Mouse (Mus musculus): Measurements from ENCODE around the gene Igf2bp1. TPM values are rescaled to one million over a fixed set of nuclear protein-coding genes. Genes with fewer than 3 reads are reported as not detected.

Igf2bp1 gene
- polyA plus RNA-seq (2015; fragmentation: Nextera tagmentation; extraction: Ambion mirVana): 33.0 and 38.6 TPM in 2 replicates

DNA sequence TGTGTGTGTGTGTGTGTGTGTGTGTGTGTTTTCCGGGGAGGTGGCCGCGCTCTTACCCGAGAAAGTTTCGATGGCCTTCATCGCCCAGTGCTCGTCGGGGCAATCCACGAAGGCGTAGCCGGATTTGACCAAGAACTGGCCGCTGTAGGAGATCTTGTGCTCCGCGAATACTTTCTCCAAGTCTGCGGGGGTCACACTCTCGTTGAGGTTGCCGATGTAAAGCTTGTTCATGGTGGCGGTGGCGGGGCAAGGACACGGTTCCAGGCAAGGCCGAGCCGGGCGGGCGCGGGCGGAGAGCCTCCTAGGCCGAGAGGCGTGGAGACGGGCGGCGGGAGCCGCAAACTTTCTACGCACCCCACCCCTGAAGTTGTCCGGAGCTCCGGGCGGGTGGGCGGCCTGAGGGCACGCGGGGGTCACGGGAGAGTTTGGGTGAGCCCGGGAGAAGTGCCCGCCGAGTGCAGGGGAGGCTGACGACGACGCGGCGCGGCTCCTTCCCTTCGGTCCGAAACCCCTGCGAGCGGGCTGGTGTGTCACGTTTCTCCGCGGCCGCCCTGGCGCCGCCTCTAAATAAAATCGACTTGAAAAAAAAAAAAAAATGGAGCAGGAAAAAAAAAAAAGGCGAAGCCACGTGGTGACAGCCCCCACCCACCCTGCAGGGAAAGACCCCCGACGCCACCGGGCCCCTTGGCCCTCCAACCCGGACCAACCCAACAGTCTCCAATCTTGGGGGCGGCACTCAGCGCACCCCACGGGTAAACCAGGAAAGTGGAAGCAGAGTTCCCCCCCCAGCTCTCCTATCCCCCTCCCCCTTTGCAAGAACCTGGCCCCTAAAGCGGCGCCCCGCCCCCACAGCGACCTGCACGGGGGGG, at the start of gene Igf2bp1:
Gene Igf2bp1 (minus strand): TSS at position 538 of the 869 bp plus-strand sequence.
- H3K4me2 ChIP-seq (replicated peaks): peak within 1 kb of the TSS; percentile 97
- H3K27me3 ChIP-seq: no peaks in the 10 kb centered on the region; the same call in 1 of the 2 replicates
- H3K4me3 ChIP-seq (replicated peaks): peak within 1 kb of the TSS; percentile 81
- peaks cover 45% of the 10 kb centered on the region for H3K4me1 ChIP-seq
- no peaks in the 10 kb centered on the region for H3K36me3 ChIP-seq
- ATAC-seq (ENCODE audit: insufficient number of reproducible peaks, low FRiP score, low TSS enrichment, low read depth): peak; percentile 66
- under 1% methylated on average over 70 of the region's 74 CpGs for whole genome bisulfite sequencing
- H3K9me3 ChIP-seq (replicated peaks): no peaks in the 10 kb centered on the region
- peak within 1 kb of the TSS; percentile 85 for H3K9ac ChIP-seq
- peak within 1 kb of the TSS; percentile 95 for H3K27ac ChIP-seq (replicated peaks)

DNA sequence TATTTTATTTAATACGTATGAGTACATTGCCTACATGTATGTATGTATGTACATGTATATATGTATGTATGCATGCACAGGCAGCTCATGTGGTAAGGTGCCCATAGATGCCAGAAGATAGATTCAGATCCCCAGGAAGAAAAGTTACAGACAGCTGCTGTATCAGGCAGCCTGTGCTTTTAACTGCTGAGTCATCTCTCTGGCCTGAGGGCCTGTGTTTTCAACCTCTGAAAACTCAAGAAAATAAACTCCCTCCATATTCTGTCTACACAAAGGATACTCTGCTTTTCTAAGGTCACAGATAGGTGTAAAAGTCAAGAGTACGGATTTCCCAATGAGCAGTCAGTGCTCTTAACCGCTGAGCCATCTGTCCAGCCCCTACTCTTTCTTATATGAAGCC, 45.1 kb upstream of the Igf2bp1 start:
- Histone ChIP-seq H3K36me3 (peaks cover 83% of the 10 kb centered on the region), H3K27me3 (no peaks in the 10 kb centered on the region), H3K4me3 (replicated peaks) (no peak overlapping the region), H3K4me2 (replicated peaks) (no peak overlapping the region), H3K4me1 (no peaks in the 10 kb centered on the region), H3K9ac (no peak overlapping the region), H3K27ac (replicated peaks) (no peak overlapping the region), H3K9me3 (replicated peaks) (no peaks in the 10 kb centered on the region)
- no peak for ATAC-seq (ENCODE audit: insufficient number of reproducible peaks, low FRiP score, low TSS enrichment, low read depth)
- 98% methylated on average over 3 of the region's 3 CpGs for WGBS

DNA sequence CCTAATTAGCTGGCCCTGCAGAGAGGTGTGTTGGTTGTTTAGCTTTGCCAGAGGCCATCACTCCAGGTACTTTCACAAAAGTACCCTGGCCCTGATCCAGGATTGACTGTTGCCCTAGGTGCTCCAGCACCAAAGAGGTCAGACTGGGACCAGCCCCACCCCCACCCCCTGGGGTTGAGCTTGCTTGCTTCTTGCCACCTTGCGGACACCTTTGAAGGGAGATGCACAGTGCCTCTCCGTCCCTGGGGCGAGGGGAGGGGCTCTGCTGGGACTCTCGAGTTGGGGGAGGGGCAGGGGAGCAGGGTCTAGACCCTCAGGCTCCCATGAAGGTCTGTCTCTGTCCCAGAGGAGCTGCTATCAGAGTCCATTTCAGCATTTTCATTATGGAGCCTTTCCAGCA, 44.2 kb upstream of the Igf2bp1 start:
- Histone ChIP-seq H3K9me3 (replicated peaks) (no peaks in the 10 kb centered on the region), H3K4me3 (replicated peaks) (no peak overlapping the region), H3K9ac (no peak overlapping the region), H3K27me3 (no peaks in the 10 kb centered on the region), H3K27ac (replicated peaks) (no peak overlapping the region), H3K4me1 (no peaks in the 10 kb centered on the region), H3K36me3 (peaks cover 81% of the 10 kb centered on the region), H3K4me2 (replicated peaks) (no peak overlapping the region)
- ATAC-seq (ENCODE audit: insufficient number of reproducible peaks, low FRiP score, low TSS enrichment, low read depth): no peak
- WGBS: 75% methylated on average over 4 of the region's 4 CpGs

DNA sequence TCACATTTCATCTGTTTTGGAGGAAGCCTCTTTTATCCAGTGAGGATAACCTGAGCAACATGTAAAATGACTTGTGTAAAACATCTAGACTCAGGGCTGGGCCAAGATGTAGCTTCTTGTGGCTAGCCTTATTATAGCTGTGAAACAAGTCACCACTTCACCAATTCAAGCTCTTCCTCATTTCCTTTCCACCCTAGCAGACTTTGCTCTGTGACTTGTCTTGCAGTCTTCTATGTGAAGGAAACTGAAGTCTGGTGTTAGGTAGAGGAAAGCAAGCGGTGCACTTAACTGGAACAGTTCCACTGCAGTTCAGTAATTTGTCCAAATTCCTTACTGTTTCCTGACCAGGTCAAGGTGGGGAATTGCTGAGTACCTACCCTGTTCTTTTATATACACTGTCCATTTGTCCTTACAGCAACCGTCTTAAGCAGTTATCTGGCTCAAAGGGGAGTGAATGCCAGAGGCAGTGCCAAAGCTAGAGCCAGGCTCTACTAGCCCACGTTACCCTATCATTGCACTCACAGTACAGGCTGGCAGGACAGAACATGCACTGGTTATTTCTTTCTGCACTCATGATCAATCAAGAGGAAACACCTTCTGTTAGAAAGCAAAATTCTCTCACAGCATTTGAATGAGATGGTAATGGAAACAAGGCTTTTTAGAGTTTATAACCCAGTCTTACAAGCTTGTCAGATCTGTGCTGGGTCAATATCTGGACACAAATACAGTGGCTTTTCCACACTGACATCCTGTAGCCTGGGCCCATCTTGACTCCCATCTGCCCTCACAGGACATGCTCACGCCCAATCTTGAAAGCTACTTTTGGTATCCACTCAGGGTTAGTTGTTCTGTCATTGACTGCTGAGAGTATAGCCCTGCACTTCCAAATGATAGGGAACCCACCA, 42.0 kb upstream of the Igf2bp1 start:
- no peak for ATAC-seq (ENCODE audit: insufficient number of reproducible peaks, low FRiP score, low TSS enrichment, low read depth)
- Histone ChIP-seq H3K4me3 (replicated peaks) (no peak overlapping the region), H3K27ac (replicated peaks) (no peak overlapping the region), H3K27me3 (no peaks in the 10 kb centered on the region), H3K9ac (no peak overlapping the region), H3K4me1 (no peaks in the 10 kb centered on the region), H3K36me3 (peaks cover 76% of the 10 kb centered on the region), H3K9me3 (replicated peaks) (no peaks in the 10 kb centered on the region), H3K4me2 (replicated peaks) (no peak overlapping the region)
- WGBS: 84% methylated on average over 4 of the region's 4 CpGs

DNA sequence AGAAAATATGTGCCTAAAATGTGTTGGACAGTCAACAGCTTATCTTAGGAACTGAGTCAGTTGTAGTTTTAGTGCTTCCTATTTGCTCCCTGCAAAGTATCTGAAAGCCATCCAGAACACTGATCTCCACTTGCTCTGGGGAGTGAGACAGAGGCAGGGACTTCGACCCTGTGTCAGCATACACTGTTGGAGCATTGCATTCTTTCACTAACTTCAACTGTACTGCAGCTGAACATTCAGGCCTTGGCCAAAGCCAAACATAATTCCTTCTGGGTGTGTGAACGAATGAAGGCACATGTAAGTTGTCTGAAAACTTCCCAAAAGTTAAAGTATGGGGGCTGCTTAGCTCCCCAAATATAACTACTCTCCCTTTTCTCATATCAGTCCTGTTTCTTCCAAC, 41.1 kb upstream of the Igf2bp1 start:
- peaks cover 70% of the 10 kb centered on the region for H3K36me3 ChIP-seq
- no peak overlapping the region for H3K4me3 ChIP-seq (replicated peaks)
- no peak overlapping the region for H3K4me2 ChIP-seq (replicated peaks)
- 76% methylated on average over 2 of the region's 2 CpGs for WGBS
- H3K9me3 ChIP-seq (replicated peaks): no peaks in the 10 kb centered on the region
- H3K4me1 ChIP-seq: no peaks in the 10 kb centered on the region
- peak overlapping the region; percentile 22; the same call in 1 of the 2 replicates for H3K27ac ChIP-seq (replicated peaks)
- ATAC-seq (ENCODE audit: insufficient number of reproducible peaks, low FRiP score, low TSS enrichment, low read depth): no peak
- H3K9ac ChIP-seq: no peak overlapping the region
- H3K27me3 ChIP-seq: no peaks in the 10 kb centered on the region

DNA sequence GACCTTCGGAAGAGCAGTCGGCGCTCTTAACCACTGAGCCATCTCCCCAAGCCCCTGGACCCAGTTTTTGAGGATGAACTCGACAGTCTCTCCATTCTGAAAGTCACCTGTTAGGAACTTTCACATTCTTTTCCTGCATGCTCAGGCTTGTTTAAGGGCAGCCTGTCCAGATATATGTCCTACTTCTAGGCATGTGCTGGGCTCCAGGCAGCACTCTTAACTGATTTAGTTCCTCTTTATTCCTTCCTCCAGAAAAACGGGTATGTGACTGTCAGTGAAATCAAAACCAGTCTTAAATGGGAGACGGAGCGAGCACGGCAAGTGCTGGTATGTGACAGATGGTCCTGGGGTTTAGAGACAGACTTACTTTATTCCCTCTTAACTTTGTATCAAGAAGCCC, 40.3 kb upstream of the Igf2bp1 start:
- 51% methylated on average over 8 of the region's 8 CpGs for WGBS

DNA sequence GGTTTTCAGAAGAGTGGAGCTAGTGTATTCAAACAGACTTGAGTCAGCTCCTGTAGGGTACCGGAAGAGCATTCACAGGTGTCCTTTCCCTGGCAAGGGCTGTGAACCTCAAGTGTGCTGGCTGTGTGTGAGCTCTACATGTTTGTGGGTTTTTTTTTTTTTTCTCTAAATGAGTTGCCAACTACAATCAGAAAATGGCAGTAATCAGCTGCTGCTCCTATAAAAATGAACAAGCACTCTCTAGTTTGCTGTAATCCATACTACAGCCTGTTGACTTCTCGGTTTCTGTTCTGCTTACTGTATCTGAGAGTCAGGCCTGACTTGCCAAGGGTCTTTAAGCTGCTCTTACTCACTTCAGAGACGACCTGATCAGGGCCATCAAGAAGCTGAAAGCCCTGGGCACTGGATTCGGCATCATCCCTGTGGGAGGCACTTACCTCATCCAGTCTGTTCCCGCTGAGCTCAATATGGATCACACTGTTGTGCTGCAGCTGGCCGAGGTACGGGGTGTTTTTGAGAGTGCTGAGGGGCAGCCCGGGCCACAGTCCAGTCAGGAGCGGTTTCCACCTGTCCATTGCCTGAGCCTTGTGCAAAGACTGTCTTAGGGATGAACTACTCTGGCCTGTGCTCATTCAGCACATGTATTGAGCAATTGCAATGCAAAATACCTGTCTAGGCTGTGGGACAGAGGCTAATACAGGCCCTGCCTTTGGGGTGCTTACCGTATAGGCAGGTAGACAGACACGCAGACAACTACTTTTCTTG, 39.2 kb upstream of the Igf2bp1 start:
- Histone ChIP-seq H3K36me3 (peaks cover 53% of the 10 kb centered on the region), H3K4me3 (replicated peaks) (no peak overlapping the region), H3K4me1 (no peaks in the 10 kb centered on the region), H3K9ac (no peak overlapping the region), H3K9me3 (replicated peaks) (no peaks in the 10 kb centered on the region), H3K4me2 (replicated peaks) (no peak overlapping the region), H3K27ac (replicated peaks) (no peak overlapping the region), H3K27me3 (no peaks in the 10 kb centered on the region)
- WGBS: 84% methylated on average over 11 of the region's 11 CpGs
- no peak for ATAC-seq (ENCODE audit: insufficient number of reproducible peaks, low FRiP score, low TSS enrichment, low read depth)

More for the DNA sequence above, 40.3 kb upstream of the Igf2bp1 start:
- peaks cover 64% of the 10 kb centered on the region for H3K36me3 ChIP-seq
- H3K9me3 ChIP-seq (replicated peaks): no peaks in the 10 kb centered on the region
- no peak overlapping the region for H3K4me2 ChIP-seq (replicated peaks)
- ATAC-seq (ENCODE audit: insufficient number of reproducible peaks, low FRiP score, low TSS enrichment, low read depth): no peak
- H3K27me3 ChIP-seq: no peaks in the 10 kb centered on the region
- no peaks in the 10 kb centered on the region for H3K4me1 ChIP-seq
- no peak overlapping the region for H3K9ac ChIP-seq
- no peak overlapping the region for H3K4me3 ChIP-seq (replicated peaks)
- no peak overlapping the region for H3K27ac ChIP-seq (replicated peaks)

DNA sequence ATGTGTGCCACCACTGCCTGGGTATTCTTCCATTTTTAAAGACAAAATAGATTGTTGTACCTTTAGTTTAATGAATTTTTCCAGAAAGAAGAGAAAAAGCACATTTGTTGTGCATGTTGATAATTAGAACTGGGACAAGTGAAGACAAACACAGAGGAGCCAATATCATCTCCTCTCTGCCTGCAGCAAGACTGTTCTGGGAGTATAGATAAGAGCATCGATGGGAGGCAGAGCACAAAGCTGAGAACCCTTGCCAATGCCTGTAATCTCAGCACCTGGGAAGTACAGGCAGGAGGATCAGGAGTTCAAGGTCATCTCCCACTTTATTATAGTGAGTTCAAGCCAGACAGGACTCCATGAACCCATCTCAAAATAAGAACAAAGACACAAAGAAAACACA, 32.8 kb upstream of the Igf2bp1 start:
- Histone ChIP-seq H3K4me1 (peaks cover 19% of the 10 kb centered on the region), H3K27ac (replicated peaks) (no peak overlapping the region), H3K4me2 (replicated peaks) (no peak overlapping the region), H3K9ac (no peak overlapping the region), H3K9me3 (replicated peaks) (no peaks in the 10 kb centered on the region), H3K27me3 (no peaks in the 10 kb centered on the region), H3K36me3 (peaks cover 28% of the 10 kb centered on the region), H3K4me3 (replicated peaks) (no peak overlapping the region)
- ATAC-seq (ENCODE audit: insufficient number of reproducible peaks, low FRiP score, low TSS enrichment, low read depth): no peak
- WGBS: 82% methylated on average over 1 of the region's 1 CpGs

DNA sequence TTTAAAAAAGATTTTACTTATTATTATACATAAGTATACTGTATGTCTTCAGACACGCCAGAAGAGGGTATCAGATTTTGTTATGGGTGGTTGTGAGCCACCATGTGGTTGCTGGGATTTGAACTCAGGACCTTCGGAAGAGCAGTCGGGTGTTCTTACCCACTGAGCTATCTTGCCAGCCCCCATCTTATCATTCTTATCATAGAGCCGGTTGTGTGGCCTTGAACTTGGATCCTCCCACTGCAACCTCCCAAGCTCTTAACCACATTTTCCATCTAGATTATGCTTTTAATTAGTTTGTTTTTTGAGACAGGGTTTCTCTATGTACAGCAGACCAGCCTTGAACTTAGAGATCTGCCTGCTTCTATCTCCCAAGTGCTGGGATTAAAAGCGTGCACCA, 31.8 kb upstream of the Igf2bp1 start:
- Histone ChIP-seq H3K36me3 (peaks cover 22% of the 10 kb centered on the region), H3K4me3 (replicated peaks) (no peak overlapping the region), H3K9ac (no peak overlapping the region), H3K9me3 (replicated peaks) (no peaks in the 10 kb centered on the region), H3K4me1 (peaks cover 19% of the 10 kb centered on the region), H3K4me2 (replicated peaks) (no peak overlapping the region), H3K27ac (replicated peaks) (no peak overlapping the region), H3K27me3 (no peaks in the 10 kb centered on the region)
- 90% methylated on average over 5 of the region's 5 CpGs for WGBS
- no peak for ATAC-seq (ENCODE audit: insufficient number of reproducible peaks, low FRiP score, low TSS enrichment, low read depth)

DNA sequence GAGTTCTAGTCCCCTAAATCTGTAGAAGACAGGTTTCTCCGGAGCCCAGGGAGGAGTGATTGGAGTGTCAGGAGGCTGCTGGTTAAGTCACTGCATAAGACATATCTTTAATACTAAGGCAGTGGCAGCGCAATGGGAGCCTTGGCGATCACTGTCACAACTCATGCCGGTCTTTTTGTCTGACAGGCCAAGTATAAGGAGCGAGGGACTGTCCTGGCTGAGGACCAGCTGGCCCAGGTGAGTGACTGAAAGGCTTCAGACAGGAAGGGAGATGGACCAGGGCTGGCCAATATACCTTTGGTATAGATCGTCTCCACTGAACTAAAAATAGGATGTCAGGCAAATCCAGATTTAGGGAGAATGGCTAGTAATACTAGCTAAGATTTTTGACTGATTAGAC, 29.4 kb upstream of the Igf2bp1 start:
- Histone ChIP-seq H3K4me3 (replicated peaks) (peak overlapping the region; percentile 64), H3K27ac (replicated peaks) (0 out of 2 replicates have a peak overlapping the region, but pooled peaks have one; percentile 23), H3K4me1 (peaks cover 19% of the 10 kb centered on the region), H3K4me2 (replicated peaks) (peak overlapping the region; percentile 90), H3K9ac (peak overlapping the region; percentile 61), H3K27me3 (0 out of 2 replicates have a peak, but pooled peaks cover 3% of the 10 kb centered on the region), H3K9me3 (replicated peaks) (no peaks in the 10 kb centered on the region), H3K36me3 (peaks cover 17% of the 10 kb centered on the region; the same call in 1 of the 2 replicates)
- ATAC-seq (ENCODE audit: insufficient number of reproducible peaks, low FRiP score, low TSS enrichment, low read depth): no peak
- 8% methylated on average over 6 of the region's 6 CpGs for WGBS

All from embryonic facial prominence, embryonic 15.5 days (tissue).